Mouse (Mus musculus) granulocyte monocyte progenitor cell, adult 5-6 weeks (primary cell): Measurements from ENCODE around the gene Rimklb. TPM values are rescaled to one million over a fixed set of nuclear protein-coding genes. Genes with fewer than 3 reads are reported as not detected.

Source experiments
- ATAC-seq: replicated peaks from 2 replicates; pipeline ENCODE4 v1.8.0; 2016; ENCODE audit warnings: mild to moderate bottlenecking, moderate TSS enrichment, inconsistent platforms; ENCODE audit not compliant: poor library complexity, severe bottlenecking
- total RNA-seq, 2 experiments: library from RNA; stranded (forward) in 1 of 2; stranded (reverse) in 1 of 2; fragments of 200-712, 200-1000 nt in 1 of 2; fragments of >200 nt in 1 of 2; fragmentation: Nextera tagmentation in 1 of 2; gene quantifications; 2 replicates each; pipeline ENCODE4 v1.2.3; 2014 to 2017

Rimklb gene
- total RNA-seq, 2 experiments from 2014 or later, result not detected

GRCm38 (mm10) chr6:122440632-122441226 lies 57.8 kb downstream of the Rimklb start:
- no peak for ATAC-seq

- no peak for ATAC-seq
Observed at GRCm38 (mm10) chr6:122439249-122439648, 59.3 kb downstream of the Rimklb start.

GRCm38 (mm10) chr6:122435270-122435669 lies 63.3 kb downstream of the Rimklb start:
- ATAC-seq, result peak; percentile 94

GRCm38 (mm10) chr6:122427456-122427855 lies 71.1 kb downstream of the Rimklb start:
- ATAC-seq, result no peak

GRCm38 (mm10) chr6:122417015-122417414 lies 81.5 kb downstream of the Rimklb start:
- ATAC-seq, result no peak

GRCm38 (mm10) chr6:122416347-122416746 lies 82.2 kb downstream of the Rimklb start:
- no peak for ATAC-seq

GRCm38 (mm10) chr6:122411281-122411680 lies 87.3 kb downstream of the Rimklb start:
- ATAC-seq, result no peak

- ATAC-seq, result peak; percentile 89
Observed at GRCm38 (mm10) chr6:122402240-122402639, 96.3 kb downstream of the Rimklb start.

- ATAC-seq, result no peak
Observed at GRCm38 (mm10) chr6:122400263-122400662, 98.3 kb downstream of the Rimklb start.

Other genes starting within 250 kb of the Rimklb start
- gene Klrg1, start 215.9 kb downstream of the Rimklb start, total RNA-seq (2014; fragmentation: Nextera tagmentation), result not detected in 2 replicates
- not detected in 2 replicates for gene Klrg1, start 215.9 kb downstream of the Rimklb start, total RNA-seq (2017)
- gene M6pr, start 190.0 kb downstream of the Rimklb start, total RNA-seq (2014; fragmentation: Nextera tagmentation), result 209 and 230 TPM in 2 replicates
- 490 and 513 TPM in 2 replicates for gene M6pr, start 190.0 kb downstream of the Rimklb start, total RNA-seq (2017)
- gene Phc1, start 158.2 kb downstream of the Rimklb start, total RNA-seq (2014; fragmentation: Nextera tagmentation), result 6.9 and 11.8 TPM in 2 replicates
- gene Phc1, start 158.2 kb downstream of the Rimklb start, total RNA-seq (2017), result 3.5 and 4.5 TPM in 2 replicates
- not detected in 2 replicates for gene Mfap5, start 7.1 kb upstream of the Rimklb start, total RNA-seq (2014; fragmentation: Nextera tagmentation)
- gene Mfap5, start 7.1 kb upstream of the Rimklb start, total RNA-seq (2017), result not detected in 2 replicates
- gene Aicda, start 55.0 kb upstream of the Rimklb start, total RNA-seq (2014; fragmentation: Nextera tagmentation), result not detected in 2 replicates
- not detected in 2 replicates for gene Aicda, start 55.0 kb upstream of the Rimklb start, total RNA-seq (2017)
- 17.0 and 28.1 TPM in 2 replicates for gene Apobec1, start 103.7 kb upstream of the Rimklb start, total RNA-seq (2014; fragmentation: Nextera tagmentation)
- gene Apobec1, start 103.7 kb upstream of the Rimklb start, total RNA-seq (2017), result 11.9 and 15.3 TPM in 2 replicates
- gene Gdf3, start 111.3 kb upstream of the Rimklb start, total RNA-seq (2014; fragmentation: Nextera tagmentation), result 3.5 and 3.8 TPM in 2 replicates
- 5.1 and 6.1 TPM in 2 replicates for gene Gdf3, start 111.3 kb upstream of the Rimklb start, total RNA-seq (2017)
- not detected in 2 replicates for gene Dppa3, start 127.6 kb upstream of the Rimklb start, total RNA-seq (2014; fragmentation: Nextera tagmentation)
- not detected in 2 replicates for gene Dppa3, start 127.6 kb upstream of the Rimklb start, total RNA-seq (2017)
- gene Nanog, start 208.7 kb upstream of the Rimklb start, total RNA-seq (2014; fragmentation: Nextera tagmentation), result not detected in 2 replicates
- gene Nanog, start 208.7 kb upstream of the Rimklb start, total RNA-seq (2017), result not detected in 2 replicates